Mouse (Mus musculus): Measurements from ENCODE around the gene Gapt. TPM values are rescaled to one million over a fixed set of nuclear protein-coding genes. Genes with fewer than 3 reads are reported as not detected.
"Not testable (repeated sequence)": the region's sequence is repeated elsewhere in the genome, so short reads cannot be mapped to it uniquely, and the experiment has no call there.

Gene Gapt
- not detected for total RNA-seq (2021)
- long read RNA-seq, experiment 1, result 0 reads
- long read RNA-seq, experiment 2, result 0 reads

- no peak within 1 kb of the TSS for H3K4me3 ChIP-seq
- DNase-seq (ENCODE audit: low spot score in 2 of 2), result no peak
- TF ChIP-seq CTCF (conservative IDR thresholded peaks at IDR 0.05), result no peak
- no peak within 1 kb of the TSS for H3K27ac ChIP-seq
These were observed at the start of gene Gapt for GRCm38 (mm10) chr13:110356941-110357340. Gapt (minus strand) TSS chr13:110357199.

- TF ChIP-seq CTCF (conservative IDR thresholded peaks at IDR 0.05), result no peak
- no peak for DNase-seq (ENCODE audit: low spot score in 2 of 2)
These were observed 49.2 kb upstream of the Gapt start for GRCm38 (mm10) chr13:110406152-110406551.

GRCm38 (mm10) chr13:110404686-110405085 lies 47.7 kb upstream of the Gapt start:
- H3K27ac ChIP-seq; H3K4me3 ChIP-seq; DNase-seq (ENCODE audit: low spot score in 2 of 2): not testable (repeated sequence)

More at GRCm38 (mm10) chr13:110406152-110406551, 49.2 kb upstream of the Gapt start:
- H3K4me3 ChIP-seq, result no peak overlapping the region
- H3K27ac ChIP-seq, result no peak overlapping the region

GRCm38 (mm10) chr13:110404059-110404458 lies 47.1 kb upstream of the Gapt start:
- Histone ChIP-seq H3K27ac (0 out of 2 replicates have a peak overlapping the region, but pooled peaks have one; percentile 5), H3K4me3 (no peak overlapping the region)
- no peak for DNase-seq (ENCODE audit: low spot score in 2 of 2)
- no peak for TF ChIP-seq CTCF (conservative IDR thresholded peaks at IDR 0.05)

- no peak for DNase-seq (ENCODE audit: low spot score in 2 of 2)
- H3K4me3 ChIP-seq, result no peak overlapping the region
- H3K27ac ChIP-seq, result peak overlapping the region; percentile 28
- TF ChIP-seq CTCF (conservative IDR thresholded peaks at IDR 0.05), result no peak
These were observed 44.9 kb upstream of the Gapt start for GRCm38 (mm10) chr13:110401877-110402276.

GRCm38 (mm10) chr13:110401443-110401842 lies 44.4 kb upstream of the Gapt start:
- Histone ChIP-seq H3K27ac (peak overlapping the region; percentile 78; the same call in 1 of the 2 replicates), H3K4me3 (peak overlapping the region; percentile 77; the same call in 1 of the 2 replicates)
- no peak for DNase-seq (ENCODE audit: low spot score in 2 of 2)
- no peak for TF ChIP-seq CTCF (conservative IDR thresholded peaks at IDR 0.05)

GRCm38 (mm10) chr13:110398513-110399270 lies 41.7 kb upstream of the Gapt start:
- H3K4me3 ChIP-seq, result peak overlapping the region; percentile 77
- DNase-seq (ENCODE audit: low spot score in 2 of 2), result no peak
- H3K27ac ChIP-seq, result peak overlapping the region; percentile 78
- no peak for TF ChIP-seq CTCF (conservative IDR thresholded peaks at IDR 0.05)

GRCm38 (mm10) chr13:110397750-110398149 lies 40.8 kb upstream of the Gapt start:
- Histone ChIP-seq H3K27ac (peak overlapping the region; percentile 78), H3K4me3 (peak overlapping the region; percentile 77)
- no peak for DNase-seq (ENCODE audit: low spot score in 2 of 2)
- TF ChIP-seq CTCF (conservative IDR thresholded peaks at IDR 0.05), result no peak

GRCm38 (mm10) chr13:110395916-110396685 lies 39.1 kb upstream of the Gapt start:
- TF ChIP-seq CTCF (conservative IDR thresholded peaks at IDR 0.05), result no peak
- peak overlapping the region; percentile 77 for H3K4me3 ChIP-seq
- DNase-seq (ENCODE audit: low spot score in 2 of 2), result no peak
- peak overlapping the region; percentile 98 for H3K27ac ChIP-seq

- no peak for TF ChIP-seq CTCF (conservative IDR thresholded peaks at IDR 0.05)
- DNase-seq (ENCODE audit: low spot score in 2 of 2), result peak in 1 of 2 experiments; percentile 18
- H3K4me3 ChIP-seq, result peak overlapping the region; percentile 77
- H3K27ac ChIP-seq, result peak overlapping the region; percentile 98
These were observed 38.3 kb upstream of the Gapt start for GRCm38 (mm10) chr13:110395179-110395794.

- peak within 1 kb of the TSS; percentile 98 for H3K27ac ChIP-seq
- TF ChIP-seq CTCF (conservative IDR thresholded peaks at IDR 0.05), result peak; percentile 79
- DNase-seq (ENCODE audit: low spot score in 2 of 2), result peak; percentile 93 to 98
These were observed 37.5 kb upstream of the Gapt start, which contains the start of gene Plk2 for GRCm38 (mm10) chr13:110394291-110395178. Plk2 (plus strand) TSS chr13:110395046.

GRCm38 (mm10) chr13:110392631-110393030 lies 35.6 kb upstream of the Gapt start:
- no peak for TF ChIP-seq CTCF (conservative IDR thresholded peaks at IDR 0.05)

More at GRCm38 (mm10) chr13:110394291-110395178, 37.5 kb upstream of the Gapt start, which contains the start of gene Plk2:
- H3K4me3 ChIP-seq, result peak within 1 kb of the TSS; percentile 77

More at GRCm38 (mm10) chr13:110392631-110393030, 35.6 kb upstream of the Gapt start:
- no peak for DNase-seq (ENCODE audit: low spot score in 2 of 2)
- Histone ChIP-seq H3K4me3 (no peak overlapping the region), H3K27ac (no peak overlapping the region)
